ENCODE assay signal across 19 mouse cellular contexts in genomic region chr19:23858091-23858490, GRCm38 (mm10).
DNase-seq lines count a peak whose midpoint lies in the region; ATAC-seq and TF ChIP-seq lines count a peak whose summit lies in the region.
"Had no signal": no experiment of that assay in that cellular context is flagged by ENCODE, and none has a peak within 500 bp of the region (broad histone marks: within the 10 kb centered on the region; RNA-seq: fewer than 3 reads in every experiment).

No protein-coding gene starts in this region.

- H3K27me3 ChIP-seq in forebrain, postnatal 0 days (ENCODE audit: insufficient read depth, low read length) = no peaks in the 10 kb centered on the region
- H3K27me3 ChIP-seq in forebrain, embryonic 16.5 days (replicated peaks; ENCODE audit: control insufficient read depth, insufficient read depth, low read length) = no peaks in the 10 kb centered on the region
- H3K27me3 ChIP-seq in lung, embryonic 14.5 days (ENCODE audit: insufficient read depth, low read length) = no peaks in the 10 kb centered on the region
- H3K27me3 ChIP-seq in G1E (ENCODE audit: insufficient read depth, low read length) = no peaks in the 10 kb centered on the region
- H3K27me3 ChIP-seq: limb, embryonic 15.5 days; megakaryocyte, embryonic 14.5 days had no signal

- no peak overlapping the region for H3K27ac ChIP-seq in forebrain, postnatal 0 days (ENCODE audit: low read depth, low read length)
- H3K27ac ChIP-seq in forebrain, embryonic 16.5 days (ENCODE audit: low read length) = no peak overlapping the region
- H3K27ac ChIP-seq in lung, embryonic 14.5 days (ENCODE audit: low read depth) = no peak overlapping the region
- H3K27ac ChIP-seq in cortical plate, adult 2 months (ENCODE audit: insufficient read depth, low read length) = no peak overlapping the region
- H3K27ac ChIP-seq: forebrain, embryonic 12.5 days; limb, embryonic 15.5 days had no signal

- 0 out of 2 replicates have a peak, but pooled peaks cover 1% of the 10 kb centered on the region for H3K4me1 ChIP-seq in forebrain, postnatal 0 days (ENCODE audit: insufficient read depth)
- no peaks in the 10 kb centered on the region for H3K4me1 ChIP-seq in forebrain, embryonic 16.5 days (replicated peaks; ENCODE audit: control insufficient read depth, insufficient read depth, low read length)
- no peaks in the 10 kb centered on the region for H3K4me1 ChIP-seq in lung, embryonic 14.5 days (ENCODE audit: insufficient read depth)
- no peaks in the 10 kb centered on the region for H3K4me1 ChIP-seq in G1E (ENCODE audit: insufficient read depth, low read depth, low read length)
- H3K4me1 ChIP-seq in cortical plate, adult 2 months (ENCODE audit: control insufficient read depth, insufficient read depth, low read length) = no peaks in the 10 kb centered on the region; the same call in none of the 2 replicates
- H3K4me1 ChIP-seq: limb, embryonic 15.5 days had no signal

- H3K4me3 ChIP-seq in forebrain, postnatal 0 days (ENCODE audit: low read depth, low read length) = no peak overlapping the region
- no peak overlapping the region for H3K4me3 ChIP-seq in forebrain, embryonic 16.5 days (replicated peaks; ENCODE audit: low read length)
- H3K4me3 ChIP-seq in lung, embryonic 14.5 days (ENCODE audit: low read depth, low read length) = no peak overlapping the region
- H3K4me3 ChIP-seq in G1E (ENCODE audit: low read depth, low read length) = no peak overlapping the region
- no peak overlapping the region for H3K4me3 ChIP-seq in cortical plate, adult 2 months (ENCODE audit: insufficient read depth, low read length)
- H3K4me3 ChIP-seq: forebrain, embryonic 12.5 days; limb, embryonic 15.5 days; megakaryocyte, embryonic 14.5 days had no signal

- H3K36me3 ChIP-seq in forebrain, postnatal 0 days (ENCODE audit: insufficient read depth) = no peaks in the 10 kb centered on the region
- H3K36me3 ChIP-seq in forebrain, embryonic 16.5 days (ENCODE audit: control insufficient read depth, insufficient read depth) = no peaks in the 10 kb centered on the region
- no peaks in the 10 kb centered on the region for H3K36me3 ChIP-seq in lung, embryonic 14.5 days (ENCODE audit: insufficient read depth)
- H3K36me3 ChIP-seq in G1E (replicated peaks) = no peaks in the 10 kb centered on the region
- H3K36me3 ChIP-seq: forebrain, embryonic 12.5 days; limb, embryonic 15.5 days had no signal

- DNase-seq in forebrain, postnatal 0 days = no peak
- no peak for DNase-seq in lung, embryonic 14.5 days
- DNase-seq in lung, adult 18-20 months = no peak
- no peak for DNase-seq in G1E (ENCODE audit: low spot score)
- no peak for DNase-seq in ovary, postnatal 36 days (ENCODE audit: low spot score)
- no peak for DNase-seq in cerebellum, adult 18-20 months
- DNase-seq: cerebellum, adult 9-11 months; heart, postnatal 4 days; kidney, adult 9 months; kidney, postnatal 4 days; right cerebral cortex, adult 18-20 months; thymus, adult 2 months had no signal

- no peak overlapping the region for H3K4me2 ChIP-seq in forebrain, postnatal 0 days (ENCODE audit: low read depth)
- H3K4me2 ChIP-seq in forebrain, embryonic 16.5 days (ENCODE audit: low read length) = no peak overlapping the region
- H3K4me2 ChIP-seq in lung, embryonic 14.5 days = no peak overlapping the region
- H3K4me2 ChIP-seq: forebrain, embryonic 12.5 days; limb, embryonic 15.5 days had no signal

- no peaks in the 10 kb centered on the region for H3K9me3 ChIP-seq in forebrain, postnatal 0 days (ENCODE audit: low read length)
- H3K9me3 ChIP-seq in forebrain, embryonic 16.5 days (ENCODE audit: control insufficient read depth, low read length) = peaks cover 3% of the 10 kb centered on the region; the same call in 1 of the 2 replicates
- H3K9me3 ChIP-seq in lung, embryonic 14.5 days (ENCODE audit: low read depth, low read length) = no peaks in the 10 kb centered on the region
- H3K9me3 ChIP-seq in G1E (replicated peaks) = peaks cover 4% of the 10 kb centered on the region
- H3K9me3 ChIP-seq: limb, embryonic 15.5 days had no signal

- peak; percentile 36; the same call in 1 of the 2 replicates for TF ChIP-seq CTCF in forebrain, postnatal 0 days (IDR thresholded peaks at IDR 0.05; ENCODE audit: low read depth)
- peak; percentile 40 for TF ChIP-seq CTCF in lung, embryonic 14.5 days (IDR thresholded peaks at IDR 0.05; ENCODE audit: low read depth)
- 0 out of 2 replicates have a peak, but pooled peaks have one; percentile 5 for TF ChIP-seq CTCF in G1E (IDR thresholded peaks at IDR 0.05; ENCODE audit: low read depth, low read length)
- TF ChIP-seq CTCF in cortical plate, adult 2 months (IDR thresholded peaks at IDR 0.05; ENCODE audit: extremely low read depth, insufficient read depth, low read length) = 0 out of 2 replicates have a peak, but pooled peaks have one; percentile 5

- TF ChIP-seq POLR2A in cortical plate, adult 2 months (IDR thresholded peaks at IDR 0.05; ENCODE audit: extremely low read depth, insufficient read depth, low read length) = no peak

- WGBS in forebrain, postnatal 0 days = 98% methylated on average over 4 of the region's 4 CpGs
- 98% methylated on average over 4 of the region's 4 CpGs for WGBS in forebrain, embryonic 16.5 days
- WGBS in lung, embryonic 14.5 days = 88% methylated on average over 4 of the region's 4 CpGs

- no peak overlapping the region for H3K9ac ChIP-seq in forebrain, postnatal 0 days
- H3K9ac ChIP-seq in forebrain, embryonic 16.5 days (replicated peaks; ENCODE audit: low read depth, low read length) = no peak overlapping the region
- H3K9ac ChIP-seq in lung, embryonic 14.5 days = no peak overlapping the region
- H3K9ac ChIP-seq: forebrain, embryonic 12.5 days; limb, embryonic 15.5 days had no signal

- ATAC-seq in forebrain, postnatal 0 days = no peak
- ATAC-seq in forebrain, embryonic 16.5 days = no peak
- no peak for ATAC-seq in lung, embryonic 14.5 days (ENCODE audit: insufficient read depth)
- no peak for ATAC-seq in G1E (ENCODE audit: extremely low read depth, insufficient number of reproducible peaks, low FRiP score, poor library complexity, severe bottlenecking)
- ATAC-seq: activated CD4-positive, CD25-positive, alpha-beta regulatory T cell, adult 4 months; midbrain, embryonic 16.5 days had no signal
